Mouse (Mus musculus) G1E (cell line): ENCODE data around the gene Zeb2.

Source experiments
- CTCF ChIP-seq: IDR thresholded peaks from 2 replicates; pipeline ENCODE4 v1.5.1; 2012; ENCODE audit warnings: low read depth, low read length, inconsistent platforms, mixed read lengths
- GATA2 ChIP-seq: IDR thresholded peaks from 2 replicates; pipeline ENCODE4 v1.6.1; 2012; ENCODE audit warnings: low read depth, low read length, inconsistent platforms, borderline replicate concordance
- TAL1 ChIP-seq: conservative IDR thresholded peaks from 2 replicates; pipeline ENCODE4 v1.6.1; 2012; ENCODE audit warnings: low read depth, low read length, inconsistent platforms, mixed read lengths

DNA sequence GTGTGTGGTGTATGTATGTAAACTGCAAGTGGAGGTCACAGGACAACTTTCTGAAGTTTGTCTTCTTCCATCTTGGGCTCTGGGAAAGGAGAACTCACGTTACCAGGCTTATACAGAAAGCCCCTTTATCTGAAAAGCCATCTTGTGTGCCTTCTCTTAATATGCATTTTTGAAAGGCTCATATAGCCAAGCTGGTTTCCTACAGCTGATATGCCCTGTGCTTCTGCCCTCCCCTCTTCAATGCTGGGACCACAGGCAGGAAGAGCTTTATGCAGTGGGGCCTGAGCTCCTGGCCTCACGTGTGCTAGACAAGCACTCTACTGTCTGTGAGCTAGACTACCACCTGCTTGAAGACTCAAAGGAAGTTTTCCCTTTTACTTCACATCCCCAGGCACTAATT lies 19.6 kb upstream of the Zeb2 start:
- TF ChIP-seq CTCF (no peak), TAL1 (no peak), GATA2 (no peak)
